Mouse (Mus musculus): ENCODE results near the gene Pald1.

Pald1 gene

DNA sequence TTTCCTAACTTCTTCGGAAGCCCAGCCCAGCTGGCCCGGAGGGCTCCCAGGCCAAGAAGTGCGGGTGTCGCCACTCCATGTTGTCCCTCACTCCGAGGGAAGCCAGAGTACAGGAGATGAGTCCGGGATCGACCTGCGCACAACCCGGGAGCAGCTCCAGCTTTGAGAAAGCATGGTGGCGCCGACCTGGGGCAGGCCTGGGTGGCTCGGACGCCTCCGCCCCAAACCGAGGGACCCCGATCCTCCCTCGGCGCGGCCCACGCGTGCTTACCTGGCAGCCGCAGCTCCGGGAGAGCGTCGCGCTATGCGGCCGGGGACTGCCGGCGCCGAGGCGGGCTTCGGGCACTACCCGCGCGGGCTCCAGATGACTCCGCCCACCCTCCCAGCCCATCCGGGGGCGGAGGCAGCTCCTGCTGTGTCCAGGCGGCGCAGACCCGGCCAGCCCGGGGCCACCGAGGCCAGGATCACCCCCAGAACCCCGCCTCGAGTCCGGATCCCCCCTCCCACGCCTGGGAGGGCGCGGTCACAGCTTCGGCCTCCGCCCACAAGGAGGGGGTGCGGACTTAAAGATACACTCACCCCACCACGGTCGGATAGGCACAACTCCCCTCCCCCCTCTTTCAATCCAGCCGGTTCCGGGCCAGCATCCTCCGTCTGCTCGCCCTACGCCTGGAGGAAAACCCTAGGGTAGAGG is at the start of gene Pald1:
Gene Pald1, minus strand, starts transcription at position 510 of the 694 bp plus-strand sequence.
- peak; percentile 81 for DNase-seq (ENCODE audit: low read depth, low spot score)

- peak; percentile 89 for DNase-seq (ENCODE audit: low read depth, low spot score)
These were observed 48.0 kb upstream of the Pald1 start for GRCm38 (mm10) chr10:61431375-61431774.

DNA sequence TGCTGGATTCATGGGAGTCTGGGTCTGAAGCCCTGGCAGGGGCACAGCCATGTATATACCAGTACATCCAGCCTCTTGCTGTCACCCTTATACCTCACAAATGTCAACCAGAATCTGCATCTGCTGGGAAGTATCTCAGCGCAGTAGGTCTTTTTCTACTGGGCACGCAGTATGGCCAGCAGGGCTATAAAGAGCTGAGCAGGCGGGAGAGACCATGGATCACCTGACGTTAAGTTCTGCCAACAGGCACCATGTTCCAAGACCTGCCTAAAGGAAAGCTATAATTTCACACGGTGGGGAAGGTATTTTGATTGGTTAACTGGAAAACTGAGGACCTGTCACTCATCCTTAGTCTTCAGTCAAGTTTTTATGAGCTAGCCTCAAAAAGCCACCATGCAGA is 45.7 kb upstream of the Pald1 start:
- DNase-seq (ENCODE audit: low read depth, low spot score), result no peak

- DNase-seq (ENCODE audit: low read depth, low spot score), result no peak
These were observed 45.1 kb upstream of the Pald1 start for GRCm38 (mm10) chr10:61428416-61428815.

DNA sequence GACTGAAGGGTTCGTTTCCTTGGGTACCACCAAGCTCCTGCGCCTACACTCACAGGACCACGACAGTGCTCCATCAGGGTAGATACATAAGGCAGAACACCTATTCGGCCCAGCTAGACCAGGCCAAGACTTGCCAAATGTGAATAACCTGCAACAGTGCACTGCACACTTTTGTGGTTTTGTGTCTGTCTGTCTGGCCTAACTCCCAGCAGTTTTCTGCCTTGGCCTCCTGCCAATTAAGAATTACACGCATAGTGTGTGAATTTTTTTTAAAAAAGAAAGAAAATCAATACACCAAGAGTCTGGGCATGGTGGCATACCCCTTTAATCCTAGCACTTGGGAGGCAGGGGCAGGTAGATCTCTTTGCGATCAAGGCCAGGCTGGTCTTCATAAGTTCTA is 44.6 kb upstream of the Pald1 start:
- no peak for DNase-seq (ENCODE audit: low read depth, low spot score)

DNA sequence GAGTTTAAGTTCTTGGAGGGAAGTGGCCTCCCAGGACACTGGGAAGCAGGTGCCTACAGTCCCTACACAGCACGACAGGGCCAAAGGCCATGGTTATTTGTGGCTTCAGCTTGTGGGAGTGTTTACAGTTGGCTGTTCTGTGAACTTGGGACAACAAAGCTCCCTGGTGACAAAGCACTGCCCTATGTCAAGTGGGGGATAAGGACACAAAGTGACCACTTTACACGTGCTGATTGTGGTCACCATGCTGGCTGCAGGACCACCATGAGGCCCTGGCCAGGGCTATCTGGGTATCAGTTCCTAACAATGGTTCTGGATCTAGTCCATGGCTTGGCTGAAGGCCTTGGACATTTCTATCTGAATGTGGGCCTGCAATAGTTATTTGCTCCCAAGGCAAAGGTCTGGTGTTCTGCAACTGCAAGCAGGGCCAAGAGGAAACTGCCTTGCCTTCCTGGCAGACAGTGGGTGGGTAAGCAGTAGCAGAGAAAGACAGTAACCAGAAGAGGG is 43.0 kb upstream of the Pald1 start:
- DNase-seq (ENCODE audit: low read depth, low spot score), result no peak

DNA sequence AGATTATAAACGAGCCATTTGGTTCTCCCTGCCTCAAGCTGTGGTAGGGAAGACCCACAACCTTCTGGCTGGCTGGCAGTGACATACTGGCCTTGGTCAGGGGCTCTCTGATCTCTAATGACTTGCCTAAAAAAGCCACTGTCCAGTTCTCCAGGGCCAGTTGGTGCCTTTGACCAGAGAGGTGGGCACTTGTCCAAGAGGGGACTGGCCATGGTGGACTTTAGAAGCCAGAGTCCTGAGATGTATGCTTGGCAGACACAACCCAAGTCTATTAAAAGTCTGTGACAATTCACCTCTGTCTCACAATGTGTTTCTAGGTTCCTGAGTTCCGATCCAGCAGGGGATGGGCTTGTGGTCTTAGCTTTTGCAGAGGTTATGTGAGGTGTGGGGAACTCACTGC is 41.7 kb upstream of the Pald1 start:
- DNase-seq (ENCODE audit: low read depth, low spot score), result no peak

DNA sequence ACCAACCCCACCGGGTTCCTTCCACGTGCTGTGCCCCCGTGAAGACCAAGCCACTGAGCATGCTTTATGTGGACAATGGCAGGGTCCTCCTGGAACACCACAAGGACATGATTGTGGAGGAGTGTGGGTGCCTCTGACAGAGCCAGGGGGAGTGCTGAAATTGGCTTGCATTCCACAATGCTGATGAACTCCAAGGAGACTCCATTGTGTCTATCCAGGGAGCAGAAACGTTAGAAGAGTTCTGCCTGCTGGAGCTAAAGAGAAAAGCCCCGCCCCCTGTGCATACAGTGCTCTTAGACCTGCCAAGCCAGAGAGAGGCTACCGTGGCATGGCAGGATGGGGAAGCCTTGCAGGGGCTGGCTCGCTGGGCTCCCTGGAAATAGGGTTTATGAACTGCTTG is 41.2 kb upstream of the Pald1 start:
- DNase-seq (ENCODE audit: low read depth, low spot score), result no peak

GRCm38 (mm10) chr10:61423289-61423688 is 40.0 kb upstream of the Pald1 start:
- DNase-seq (ENCODE audit: low read depth, low spot score), result no peak

- DNase-seq (ENCODE audit: low read depth, low spot score), result no peak
These were observed 39.5 kb upstream of the Pald1 start for GRCm38 (mm10) chr10:61422861-61423260.

DNA sequence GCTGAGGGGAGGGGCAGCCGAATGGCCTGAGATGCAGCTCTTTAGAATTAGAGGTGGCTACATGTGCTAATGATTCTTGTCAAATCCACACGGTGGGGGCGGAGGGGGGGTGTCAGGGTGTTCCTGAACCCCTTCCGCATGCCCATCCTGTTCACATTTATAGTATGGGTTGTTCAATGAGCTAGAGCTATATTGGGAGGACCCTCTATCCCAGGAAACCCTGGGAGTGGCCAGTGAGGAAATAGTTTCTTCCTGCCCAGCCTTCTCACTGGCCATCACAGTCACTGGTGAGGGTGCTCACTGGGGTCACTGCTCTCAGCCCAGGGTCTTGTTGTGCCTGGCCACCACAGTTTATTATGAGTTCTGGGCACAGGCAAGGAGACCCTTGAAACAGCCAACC is 36.7 kb upstream of the Pald1 start:
- DNase-seq (ENCODE audit: low read depth, low spot score), result no peak

DNA sequence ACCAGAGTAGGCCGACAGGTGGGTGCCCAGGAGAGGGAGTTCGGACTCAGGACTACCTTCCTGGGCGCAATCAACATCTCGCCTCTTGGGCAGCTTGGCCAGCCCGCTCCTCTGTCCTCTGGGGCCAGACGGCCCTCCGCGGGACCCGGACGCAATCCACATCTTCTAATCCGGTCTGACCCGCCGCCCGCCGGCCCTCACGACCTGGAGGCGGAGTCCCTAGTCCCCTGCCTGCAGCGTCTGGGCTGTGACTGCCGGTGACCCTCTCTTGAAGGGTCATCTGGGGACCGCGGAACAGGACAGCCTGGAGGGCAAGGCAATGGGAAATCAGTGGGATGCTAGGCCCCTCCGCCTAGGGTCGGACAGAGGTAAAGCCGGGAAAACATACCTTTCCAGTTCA is 35.8 kb upstream of the Pald1 start:
- no peak for DNase-seq (ENCODE audit: low read depth, low spot score)

DNA sequence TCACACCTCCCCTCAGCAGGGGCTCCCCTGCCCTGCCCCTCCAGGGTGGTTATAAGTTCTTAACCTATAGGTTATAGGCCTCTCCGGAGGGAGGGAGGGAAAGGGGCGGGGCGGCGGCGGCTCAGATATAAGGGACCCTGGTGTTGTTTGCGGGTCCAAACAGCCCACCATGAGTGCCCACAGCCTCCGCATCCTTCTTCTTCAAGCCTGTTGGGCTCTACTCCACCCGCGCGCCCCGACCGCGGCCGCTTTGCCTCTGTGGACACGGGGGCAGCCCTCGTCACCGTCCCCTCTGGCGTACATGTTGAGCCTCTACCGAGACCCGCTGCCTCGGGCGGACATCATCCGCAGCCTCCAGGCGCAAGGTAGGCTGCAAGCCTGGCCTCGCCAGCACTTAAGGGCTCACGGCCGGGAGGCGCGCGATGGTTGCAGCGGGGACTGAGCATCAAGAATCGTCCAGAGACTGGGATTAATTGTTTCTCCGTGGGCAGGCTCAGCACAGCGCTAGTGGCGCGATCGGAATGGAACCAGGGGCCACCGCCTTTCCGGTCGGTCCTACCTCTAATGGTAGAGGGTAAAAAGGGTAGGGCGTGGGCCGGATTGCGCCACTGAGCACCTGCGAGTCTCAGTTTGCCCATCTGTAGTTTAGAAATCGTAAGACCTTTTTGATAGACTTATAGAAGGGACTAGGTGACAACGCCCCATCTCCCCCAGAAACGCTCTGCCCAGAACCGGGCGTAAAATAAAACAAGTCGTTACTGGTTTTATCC is 35.0 kb upstream of the Pald1 start:
- DNase-seq (ENCODE audit: low read depth, low spot score), result no peak

- no peak for DNase-seq (ENCODE audit: low read depth, low spot score)
These were observed 34.3 kb upstream of the Pald1 start, which contains the start of gene Nodal for GRCm38 (mm10) chr10:61417672-61418071. TSS of gene Nodal (plus strand) at chr10:61417972.

- no peak for DNase-seq (ENCODE audit: low read depth, low spot score)
These were observed 33.7 kb upstream of the Pald1 start for GRCm38 (mm10) chr10:61417046-61417445.

DNA sequence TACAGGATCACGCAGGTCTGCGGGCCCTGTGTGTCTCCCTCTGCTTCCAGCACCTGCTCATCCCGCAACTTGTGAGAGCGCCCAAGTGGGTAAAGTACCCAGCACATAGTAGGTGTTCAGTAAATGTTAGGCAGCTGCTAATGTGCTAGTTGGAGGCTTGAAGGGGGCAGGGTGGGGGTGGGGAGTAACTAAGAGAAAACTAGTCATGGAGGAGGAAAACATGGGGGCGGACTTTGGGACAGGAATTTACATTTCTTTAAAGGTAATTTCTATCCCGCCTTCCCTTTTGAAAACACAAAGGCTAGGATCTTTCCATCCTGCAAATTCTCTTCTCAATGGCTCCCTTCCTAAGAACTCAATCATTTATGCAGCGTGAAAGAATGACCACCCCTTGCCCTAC is 33.2 kb upstream of the Pald1 start:
- no peak for DNase-seq (ENCODE audit: low read depth, low spot score)

DNA sequence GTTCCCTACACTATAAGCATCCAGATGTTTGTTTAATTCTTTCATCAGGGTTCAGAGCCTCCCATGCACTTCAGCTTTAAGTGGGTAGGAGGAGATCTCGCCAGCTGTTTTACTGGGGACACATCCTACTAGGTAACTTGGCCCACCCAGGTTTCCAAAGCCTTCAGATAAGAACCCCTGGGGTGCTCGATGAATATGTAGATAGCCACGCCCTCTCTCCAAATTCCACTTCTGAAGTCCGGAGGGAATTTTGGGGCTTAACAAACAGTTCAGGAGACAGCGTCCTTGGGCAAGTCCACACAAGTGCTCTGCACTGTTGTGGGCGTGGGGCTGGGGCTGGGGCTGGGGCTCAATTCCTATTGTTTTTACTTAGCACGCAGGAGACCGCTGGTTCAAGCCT is 32.6 kb upstream of the Pald1 start:
- DNase-seq (ENCODE audit: low read depth, low spot score), result no peak

- DNase-seq (ENCODE audit: low read depth, low spot score), result no peak
These were observed 31.9 kb upstream of the Pald1 start for GRCm38 (mm10) chr10:61415240-61415639.

- no peak for DNase-seq (ENCODE audit: low read depth, low spot score)
These were observed 29.7 kb upstream of the Pald1 start for GRCm38 (mm10) chr10:61412910-61413625.

DNA sequence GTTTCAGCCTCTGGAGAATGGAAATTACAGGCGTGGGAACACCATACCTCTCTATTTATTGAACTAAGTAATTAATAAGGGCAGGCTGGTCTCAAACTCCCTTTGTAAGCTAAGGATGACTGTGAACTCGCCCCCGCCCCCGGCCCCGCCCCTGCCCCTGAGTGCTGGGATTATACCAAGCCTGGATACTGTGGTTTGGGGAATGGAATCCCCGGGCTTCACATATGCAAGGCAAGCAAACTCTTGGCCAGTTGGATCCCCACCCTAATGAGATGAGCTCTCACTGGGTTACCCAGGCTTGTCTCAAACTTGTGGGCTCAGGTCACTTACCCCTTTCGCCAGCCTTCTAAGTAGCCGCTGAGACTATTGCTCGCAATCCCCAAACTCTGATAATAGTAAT is 26.9 kb upstream of the Pald1 start:
- DNase-seq (ENCODE audit: low read depth, low spot score), result no peak

- no peak for DNase-seq (ENCODE audit: low read depth, low spot score)
These were observed 26.4 kb upstream of the Pald1 start for GRCm38 (mm10) chr10:61409776-61410175.

- no peak for DNase-seq (ENCODE audit: low read depth, low spot score)
These were observed 22.6 kb upstream of the Pald1 start for GRCm38 (mm10) chr10:61405958-61406357.

Measured in brain, adult 2 months (tissue).